Mouse (Mus musculus): Measurements from ENCODE around the gene 2610528J11Rik.

GRCm38 (mm10) chr4:118537801-118538200 is 11.0 kb downstream of the 2610528J11Rik start:
- no peak for TF ChIP-seq CTCF (IDR thresholded peaks at IDR 0.05; ENCODE audit: low read depth)
- no peak for TF ChIP-seq EP300 (IDR thresholded peaks at IDR 0.05; ENCODE audit: low read depth)

All from heart, postnatal 0 days (tissue).